Mouse (Mus musculus) heart, postnatal 0 days (tissue): ENCODE results near the gene Sema3b.

Experiments
- CTCF ChIP-seq: IDR thresholded peaks from 2 replicates; pipeline ENCODE4 v1.5.1; 2016; ENCODE audit warnings: antibody characterized with exemption, control low read depth, low read depth
- EP300 ChIP-seq: IDR thresholded peaks from 2 replicates; pipeline ENCODE4 v1.6.1; 2016; ENCODE audit warnings: antibody characterized with exemption, low read depth

GRCm38 (mm10) chr9:107657144-107657543 lies 48.1 kb upstream of the Sema3b start:
- TF ChIP-seq CTCF (no peak), EP300 (no peak)
